Mouse (Mus musculus) liver, embryonic 13.5 days (tissue): ENCODE data around the gene Ablim2. TPM values are rescaled to one million over a fixed set of nuclear protein-coding genes. Genes with fewer than 3 reads are reported as not detected.

Source experiments
- ATAC-seq: fragments of 200-750 bp; cut with Nextera tagmentation; 2 replicates; pipeline ENCODE4 v1.8.0; 2017; ENCODE audit warnings: low read depth, mild to moderate bottlenecking, moderate number of reproducible peaks, moderate library complexity
- DNase-seq: peaks from one replicate; pipeline ENCODE4 v3.0.0; 2022
- H3K27ac ChIP-seq: fragments of 300-500 bp; sonication (generic); 2 replicates; pipeline ENCODE4 v1.5.1; 2015; ENCODE audit warnings: moderate library complexity, mild to moderate bottlenecking, inconsistent platforms
- H3K27me3 ChIP-seq: fragments of 300-500 bp; sonication (generic); 2 replicates; pipeline ENCODE4 v1.6.1; 2015; ENCODE audit warnings: mild to moderate bottlenecking, inconsistent platforms
- H3K36me3 ChIP-seq: fragments of 300-500 bp; sonication (generic); 2 replicates; pipeline ENCODE4 v1.6.1; 2015; ENCODE audit warnings: mild to moderate bottlenecking, inconsistent platforms
- H3K4me1 ChIP-seq: fragments of 300-500 bp; sonication (generic); replicated peaks from 2 replicates; pipeline ENCODE4 v1.6.1; 2015; ENCODE audit warnings: inconsistent platforms
- H3K4me2 ChIP-seq: fragments of 300-500 bp; sonication (generic); 2 replicates; pipeline ENCODE4 v1.6.1; 2015; ENCODE audit warnings: inconsistent platforms, mild to moderate bottlenecking, moderate library complexity
- H3K4me3 ChIP-seq: fragments of 300-500 bp; sonication (generic); replicated peaks from 2 replicates; pipeline ENCODE4 v1.5.1; 2015; ENCODE audit warnings: mild to moderate bottlenecking, inconsistent platforms
- H3K9ac ChIP-seq: fragments of 300-500 bp; sonication (generic); 2 replicates; pipeline ENCODE4 v1.6.1; 2015; ENCODE audit warnings: mild to moderate bottlenecking, inconsistent platforms
- H3K9me3 ChIP-seq: fragments of 300-500 bp; sonication (generic); replicated peaks from 2 replicates; pipeline ENCODE4 v1.6.1; 2016; ENCODE audit warnings: inconsistent platforms
- WGBS: fragments of 180-500 bp; shearing (Covaris S2); methylation state at CpG from one replicate; pipeline ENCODE4 v1.1.7; 2015; ENCODE audit not compliant: insufficient replicate concordance; 5-methylcytosine and 5-hydroxymethylcytosine counted together
- polyA plus RNA-seq: library from polyadenylated mRNA; unstranded; fragments of >200 nt; fragmentation: Nextera tagmentation; extraction: Ambion mirVana; gene quantifications from 2 replicates; pipeline ENCODE4 v1.2.1, GENCODE M21; 2015

Ablim2 gene
- polyA plus RNA-seq, 1 experiment from 2014 or later: 0.18 TPM

- DNase-seq (no peak), ATAC-seq (no peak)
- Histone ChIP-seq H3K9ac (no peak overlapping the region), H3K27ac (no peak overlapping the region), H3K36me3 (no peaks in the 10 kb centered on the region), H3K4me2 (no peak overlapping the region), H3K9me3 (no peaks in the 10 kb centered on the region), H3K27me3 (no peaks in the 10 kb centered on the region), H3K4me3 (no peak overlapping the region), H3K4me1 (peaks cover 6% of the 10 kb centered on the region; the same call in 1 of the 2 replicates)
- 54% methylated on average over 14 of the region's 14 CpGs for WGBS
Measured at GRCm38 (mm10) chr5:35770891-35771663, 13.4 kb downstream of the Ablim2 start.

- Histone ChIP-seq H3K9me3 (no peaks in the 10 kb centered on the region), H3K36me3 (no peaks in the 10 kb centered on the region), H3K4me2 (no peak overlapping the region), H3K9ac (no peak overlapping the region), H3K4me1 (peaks cover 6% of the 10 kb centered on the region; the same call in 1 of the 2 replicates), H3K27ac (no peak overlapping the region), H3K27me3 (no peaks in the 10 kb centered on the region), H3K4me3 (no peak overlapping the region)
- 64% methylated on average over 12 of the region's 13 CpGs for WGBS
- no peak for ATAC-seq
- no peak for DNase-seq
Measured at GRCm38 (mm10) chr5:35773274-35774136, 15.8 kb downstream of the Ablim2 start.

- no peak for ATAC-seq
- WGBS: 41% methylated on average over 6 of the region's 6 CpGs
- H3K9ac ChIP-seq: no peak overlapping the region
- no peak for DNase-seq
- no peak overlapping the region for H3K4me2 ChIP-seq
- H3K27me3 ChIP-seq: no peaks in the 10 kb centered on the region
- H3K4me1 ChIP-seq: peaks cover 6% of the 10 kb centered on the region; the same call in 1 of the 2 replicates
- H3K4me3 ChIP-seq: no peak overlapping the region
- no peaks in the 10 kb centered on the region for H3K9me3 ChIP-seq
- H3K27ac ChIP-seq: no peak overlapping the region
- H3K36me3 ChIP-seq: no peaks in the 10 kb centered on the region
Measured at GRCm38 (mm10) chr5:35774137-35774424, 16.4 kb downstream of the Ablim2 start.

GRCm38 (mm10) chr5:35781116-35781515 lies 23.4 kb downstream of the Ablim2 start:
- H3K4me1 ChIP-seq: no peaks in the 10 kb centered on the region
- H3K36me3 ChIP-seq: no peaks in the 10 kb centered on the region
- WGBS: 33% methylated on average over 3 of the region's 3 CpGs
- H3K4me2 ChIP-seq: no peak overlapping the region
- no peaks in the 10 kb centered on the region for H3K9me3 ChIP-seq
- no peak overlapping the region for H3K9ac ChIP-seq
- no peak overlapping the region for H3K4me3 ChIP-seq
- DNase-seq: no peak
- no peak overlapping the region for H3K27ac ChIP-seq
- no peak for ATAC-seq
- no peaks in the 10 kb centered on the region for H3K27me3 ChIP-seq

GRCm38 (mm10) chr5:35782648-35783180 lies 25.0 kb downstream of the Ablim2 start:
- no peak overlapping the region for H3K9ac ChIP-seq
- no peak for DNase-seq
- H3K4me1 ChIP-seq: no peaks in the 10 kb centered on the region
- no peak overlapping the region for H3K4me2 ChIP-seq
- 53% methylated on average over 10 of the region's 10 CpGs for WGBS
- no peak overlapping the region for H3K4me3 ChIP-seq
- H3K9me3 ChIP-seq: no peaks in the 10 kb centered on the region
- no peaks in the 10 kb centered on the region for H3K36me3 ChIP-seq
- H3K27me3 ChIP-seq: no peaks in the 10 kb centered on the region
- ATAC-seq: no peak
- H3K27ac ChIP-seq: no peak overlapping the region

GRCm38 (mm10) chr5:35785853-35786252 lies 28.2 kb downstream of the Ablim2 start:
- H3K9ac ChIP-seq: no peak overlapping the region
- H3K36me3 ChIP-seq: no peaks in the 10 kb centered on the region
- ATAC-seq: no peak
- no peak overlapping the region for H3K4me3 ChIP-seq
- no peaks in the 10 kb centered on the region for H3K9me3 ChIP-seq
- no peak for DNase-seq
- 45% methylated on average over 7 of the region's 7 CpGs for WGBS
- no peaks in the 10 kb centered on the region for H3K27me3 ChIP-seq
- H3K4me2 ChIP-seq: no peak overlapping the region
- H3K4me1 ChIP-seq: peaks cover 12% of the 10 kb centered on the region
- H3K27ac ChIP-seq: no peak overlapping the region

GRCm38 (mm10) chr5:35787847-35788246 lies 30.2 kb downstream of the Ablim2 start:
- Histone ChIP-seq H3K27ac (no peak overlapping the region), H3K36me3 (no peaks in the 10 kb centered on the region), H3K4me3 (no peak overlapping the region), H3K27me3 (no peaks in the 10 kb centered on the region), H3K9ac (no peak overlapping the region), H3K4me2 (no peak overlapping the region), H3K9me3 (no peaks in the 10 kb centered on the region), H3K4me1 (peaks cover 16% of the 10 kb centered on the region)
- DNase-seq: no peak
- WGBS: 70% methylated on average over 12 of the region's 12 CpGs
- ATAC-seq: no peak

- Histone ChIP-seq H3K27me3 (no peaks in the 10 kb centered on the region), H3K36me3 (no peaks in the 10 kb centered on the region), H3K9me3 (no peaks in the 10 kb centered on the region), H3K27ac (no peak overlapping the region), H3K4me2 (no peak overlapping the region), H3K9ac (no peak overlapping the region), H3K4me1 (peaks cover 16% of the 10 kb centered on the region), H3K4me3 (no peak overlapping the region)
- WGBS: 60% methylated on average over 6 of the region's 6 CpGs
- DNase-seq: no peak
- ATAC-seq: no peak
Measured at GRCm38 (mm10) chr5:35788719-35789118, 31.0 kb downstream of the Ablim2 start.

- H3K4me2 ChIP-seq: no peak overlapping the region
- H3K4me3 ChIP-seq: no peak overlapping the region
- DNase-seq (no peak), ATAC-seq (no peak)
- H3K27me3 ChIP-seq: no peaks in the 10 kb centered on the region
- H3K36me3 ChIP-seq: no peaks in the 10 kb centered on the region
- H3K9ac ChIP-seq: no peak overlapping the region
- peaks cover 16% of the 10 kb centered on the region for H3K4me1 ChIP-seq
- H3K9me3 ChIP-seq: no peaks in the 10 kb centered on the region
- whole genome bisulfite sequencing: 33% methylated on average over 3 of the region's 3 CpGs
- no peak overlapping the region for H3K27ac ChIP-seq
Measured at GRCm38 (mm10) chr5:35789697-35790096, 32.0 kb downstream of the Ablim2 start.

GRCm38 (mm10) chr5:35790387-35791065 lies 32.8 kb downstream of the Ablim2 start:
- H3K4me2 ChIP-seq: no peak overlapping the region
- H3K4me1 ChIP-seq: peaks cover 16% of the 10 kb centered on the region
- H3K27me3 ChIP-seq: no peaks in the 10 kb centered on the region
- H3K4me3 ChIP-seq: no peak overlapping the region
- H3K36me3 ChIP-seq: no peaks in the 10 kb centered on the region
- DNase-seq (peak; percentile 11), ATAC-seq (peak; percentile 63; the same call in 1 of the 2 replicates)
- no peak overlapping the region for H3K9ac ChIP-seq
- no peak overlapping the region for H3K27ac ChIP-seq
- H3K9me3 ChIP-seq: no peaks in the 10 kb centered on the region
- WGBS: 30% methylated on average over 10 of the region's 10 CpGs

- H3K27ac ChIP-seq: no peak overlapping the region
- no peak for ATAC-seq
- no peak overlapping the region for H3K4me3 ChIP-seq
- DNase-seq: no peak
- no peaks in the 10 kb centered on the region for H3K36me3 ChIP-seq
- H3K4me2 ChIP-seq: no peak overlapping the region
- H3K4me1 ChIP-seq: peaks cover 16% of the 10 kb centered on the region
- H3K9me3 ChIP-seq: no peaks in the 10 kb centered on the region
- H3K9ac ChIP-seq: no peak overlapping the region
- 58% methylated on average over 4 of the region's 4 CpGs for WGBS
- H3K27me3 ChIP-seq: no peaks in the 10 kb centered on the region
Measured at GRCm38 (mm10) chr5:35793971-35794370, 36.3 kb downstream of the Ablim2 start.
